Mouse (Mus musculus) ES-Bruce4 (cell line): ENCODE measurements around the gene Tmem131l. TPM values are rescaled to one million over a fixed set of nuclear protein-coding genes. Genes with fewer than 3 reads are reported as not detected.
"Not testable (repeated sequence)": the region's sequence is repeated elsewhere in the genome, so short reads cannot be mapped to it uniquely, and the experiment has no call there.

Experiments
- H3K27ac ChIP-seq: 2 replicates; pipeline ENCODE4 v1.5.1; 2012; ENCODE audit warnings: low read length, inconsistent platforms; ENCODE audit not compliant: insufficient read depth
- H3K27me3 ChIP-seq: 2 replicates; pipeline ENCODE4 v1.6.1; 2012; ENCODE audit warnings: mild to moderate bottlenecking, low read length, inconsistent platforms; ENCODE audit not compliant: control insufficient read depth, poor library complexity, insufficient read depth, severe bottlenecking
- H3K36me3 ChIP-seq: 2 replicates; pipeline ENCODE4 v1.6.1; 2012; ENCODE audit warnings: inconsistent platforms, mild to moderate bottlenecking, low read length, moderate library complexity; ENCODE audit not compliant: control insufficient read depth, poor library complexity, insufficient read depth, severe bottlenecking
- H3K4me1 ChIP-seq: one replicate; pipeline ENCODE4 v1.8.1; 2011; ENCODE audit warnings: low read length; ENCODE audit not compliant: control insufficient read depth, insufficient read depth
- H3K4me3 ChIP-seq: 2 replicates; pipeline ENCODE4 v1.5.1; 2011; ENCODE audit warnings: low read depth, mild to moderate bottlenecking, low read length
- H3K9ac ChIP-seq: 2 replicates; pipeline ENCODE4 v1.6.1; 2012; ENCODE audit warnings: low read depth, mild to moderate bottlenecking, inconsistent platforms; ENCODE audit not compliant: poor library complexity, severe bottlenecking
- H3K9me3 ChIP-seq: replicated peaks from 2 replicates; pipeline ENCODE4 v1.6.1; 2012; ENCODE audit warnings: mild to moderate bottlenecking, low read length, inconsistent platforms; ENCODE audit not compliant: control insufficient read depth, poor library complexity, insufficient read depth, severe bottlenecking
- CTCF ChIP-seq: IDR thresholded peaks from one replicate; pipeline ENCODE4 v1.8.1; 2011; ENCODE audit warnings: low read depth, low read length
- EP300 ChIP-seq: IDR thresholded peaks from 2 replicates; pipeline ENCODE4 v1.6.1; 2011; ENCODE audit warnings: low read depth, low read length; ENCODE audit not compliant: insufficient read depth
- POLR2A ChIP-seq: IDR thresholded peaks from one replicate; pipeline ENCODE4 v1.8.1; 2011; ENCODE audit warnings: low read length; ENCODE audit not compliant: insufficient read depth
- polyA plus RNA-seq: library from polyadenylated mRNA; stranded (reverse); fragments of >200 nt; gene quantifications from 2 replicates; pipeline ENCODE4 v1.2.4, GENCODE M21; 2011; ENCODE audit warnings: low read depth; ENCODE audit not compliant: missing spikeins, insufficient read depth, insufficient read length

Gene Tmem131l
- polyA plus RNA-seq, 1 experiment, result 51.5 TPM

DNA sequence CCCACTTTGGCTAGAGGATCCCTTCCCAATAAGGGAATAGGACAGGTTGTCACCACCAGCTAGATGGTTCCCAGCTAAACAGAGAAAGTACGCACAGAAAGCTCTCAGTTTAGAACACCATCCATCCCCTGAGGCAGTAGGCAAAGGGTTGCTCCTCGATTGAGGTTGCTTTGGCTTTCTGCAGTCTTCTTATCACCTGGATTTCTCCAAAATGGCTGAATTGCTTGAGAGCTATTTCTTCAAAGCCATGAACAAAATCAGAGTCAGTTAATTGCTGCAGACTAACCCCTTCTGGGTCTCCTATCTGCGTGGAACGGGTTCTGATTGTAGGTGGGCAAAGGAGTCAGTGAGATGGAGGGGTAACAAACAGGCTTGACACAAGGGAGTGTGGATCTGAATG, 161.2 kb downstream of the Tmem131l start:
- Histone ChIP-seq H3K4me1 (no peaks in the 10 kb centered on the region), H3K4me3 (no peak overlapping the region), H3K27me3 (no peaks in the 10 kb centered on the region), H3K9me3 (peaks cover 47% of the 10 kb centered on the region), H3K9ac (no peak overlapping the region), H3K27ac (no peak overlapping the region), H3K36me3 (no peaks in the 10 kb centered on the region; the same call in 1 of the 2 replicates)
- no peak for TF ChIP-seq EP300
- TF ChIP-seq POLR2A, result no peak
- TF ChIP-seq CTCF, result no peak

DNA sequence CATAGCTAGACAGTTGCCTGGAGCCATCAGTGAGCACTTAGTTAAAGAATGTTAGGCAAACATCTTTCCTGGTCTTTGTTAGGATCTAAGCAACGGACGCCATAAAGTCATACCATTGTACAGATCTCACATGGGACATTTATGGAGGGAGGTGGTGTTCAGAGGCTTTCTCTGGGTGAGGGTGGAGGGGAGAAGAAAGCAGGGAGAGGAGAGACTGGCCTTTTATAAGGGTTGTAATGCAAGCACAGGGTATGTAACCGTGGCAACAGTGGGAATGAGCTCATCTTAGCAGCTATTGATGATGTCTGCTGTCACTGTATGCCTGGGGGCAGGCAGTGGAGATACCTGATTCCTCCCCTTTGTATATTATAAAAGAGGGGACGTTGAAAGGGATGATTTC, 163.7 kb downstream of the Tmem131l start:
- no peak overlapping the region for H3K4me3 ChIP-seq
- no peaks in the 10 kb centered on the region for H3K4me1 ChIP-seq
- H3K36me3 ChIP-seq, result no peaks in the 10 kb centered on the region; the same call in 1 of the 2 replicates
- H3K27ac ChIP-seq, result 0 out of 2 replicates have a peak overlapping the region, but pooled peaks have one; percentile 8
- H3K27me3 ChIP-seq, result no peaks in the 10 kb centered on the region
- H3K9me3 ChIP-seq, result peaks cover 65% of the 10 kb centered on the region
- no peak overlapping the region for H3K9ac ChIP-seq
- TF ChIP-seq CTCF (no peak), POLR2A (no peak), EP300 (no peak)

DNA sequence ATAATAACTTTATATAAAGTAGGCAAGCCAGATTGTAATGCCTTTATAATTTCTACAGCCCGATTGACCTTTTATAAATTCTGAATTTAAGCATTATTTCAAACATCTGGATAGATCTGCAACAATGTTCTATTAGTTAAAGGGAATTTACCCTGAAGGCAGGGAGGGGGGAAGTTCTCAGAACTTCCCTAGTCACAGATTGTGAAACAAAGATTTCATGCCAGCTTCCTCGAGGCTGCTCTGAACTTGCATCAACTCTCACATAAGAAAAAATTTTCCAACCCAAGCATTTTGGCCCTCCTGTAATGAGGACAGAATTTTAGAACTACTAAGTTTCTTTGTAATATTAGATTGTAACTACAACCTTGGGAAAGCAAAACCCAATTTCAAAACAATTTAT, 164.9 kb downstream of the Tmem131l start:
- H3K9ac ChIP-seq, H3K4me3 ChIP-seq, H3K27me3 ChIP-seq, H3K4me1 ChIP-seq, H3K36me3 ChIP-seq, H3K27ac ChIP-seq: not testable (repeated sequence)
- H3K9me3 ChIP-seq, result peaks cover 61% of the 10 kb centered on the region

DNA sequence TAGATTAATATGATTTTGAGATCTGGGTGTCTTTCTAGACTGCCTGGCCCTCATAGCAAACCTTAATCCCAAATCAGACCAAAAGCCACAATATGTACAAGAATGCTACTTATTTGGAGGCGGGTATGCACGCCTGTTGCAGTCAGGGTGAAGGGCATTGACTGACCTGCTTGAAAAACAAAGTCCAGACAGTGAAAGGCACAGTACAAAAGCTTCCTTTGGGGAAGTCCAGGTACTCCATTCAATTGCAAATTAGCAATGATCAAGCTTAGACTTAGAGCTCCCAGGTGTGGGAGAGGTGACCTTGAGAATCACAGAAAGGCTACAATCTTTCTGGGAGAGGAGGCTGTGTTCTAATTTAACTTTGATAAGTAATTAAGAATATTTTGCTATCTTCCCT, 167.1 kb downstream of the Tmem131l start:
- TF ChIP-seq EP300, result peak; percentile 61; the same call in 1 of the 2 replicates

DNA sequence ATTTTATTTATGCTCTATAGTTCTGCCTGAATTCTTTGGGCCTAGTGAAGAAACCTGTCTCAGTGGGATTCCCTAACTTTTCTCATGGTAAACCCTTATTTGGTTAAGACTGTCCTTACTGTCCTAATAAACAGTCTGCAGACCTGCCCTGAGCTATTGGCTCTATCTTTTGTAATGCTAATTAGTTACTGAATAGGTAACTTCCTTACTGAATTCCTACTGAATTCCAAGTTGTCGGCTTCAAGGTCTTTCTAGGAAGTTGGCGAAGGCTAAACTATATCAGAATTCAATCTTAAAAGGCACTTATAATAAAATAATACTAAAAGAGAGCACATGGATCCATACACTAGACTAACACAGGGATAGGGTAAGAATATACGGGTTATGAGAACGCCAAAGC, 168.0 kb downstream of the Tmem131l start:
- H3K4me3 ChIP-seq, H3K27me3 ChIP-seq, H3K9ac ChIP-seq, H3K36me3 ChIP-seq, H3K4me1 ChIP-seq: not testable (repeated sequence)
- Histone ChIP-seq H3K9me3 (peaks cover 43% of the 10 kb centered on the region), H3K27ac (peak overlapping the region; percentile 80; the same call in 1 of the 2 replicates)

More for the DNA sequence above, 167.1 kb downstream of the Tmem131l start:
- not testable (repeated sequence) for H3K9ac ChIP-seq, H3K36me3 ChIP-seq, H3K27me3 ChIP-seq, H3K4me1 ChIP-seq, H3K4me3 ChIP-seq
- peak overlapping the region; percentile 88 for H3K27ac ChIP-seq
- peaks cover 51% of the 10 kb centered on the region for H3K9me3 ChIP-seq

DNA sequence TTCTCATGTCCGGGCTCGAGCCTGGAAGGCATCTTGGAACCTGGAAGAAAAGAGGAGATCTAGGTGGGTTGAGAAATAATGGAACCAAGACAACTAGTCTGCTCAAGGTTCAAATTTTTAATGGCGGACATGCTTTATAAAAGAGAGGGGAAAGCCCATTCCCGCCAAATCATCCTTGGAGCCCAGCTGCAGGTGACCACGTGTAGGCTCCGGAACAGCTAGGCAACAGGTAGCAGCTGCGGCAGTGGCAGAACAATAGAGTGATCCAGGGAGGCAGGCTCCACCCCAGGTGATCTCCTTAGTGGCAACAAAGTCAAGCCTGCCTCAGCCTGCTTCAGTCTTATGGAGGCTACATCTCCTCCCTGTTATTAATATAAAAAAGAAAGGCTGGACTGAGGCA, 168.4 kb downstream of the Tmem131l start:
- 0 out of 2 replicates have a peak, but pooled peaks have one; percentile 55 for TF ChIP-seq EP300
- not testable (repeated sequence) for H3K4me3 ChIP-seq, H3K27me3 ChIP-seq, H3K36me3 ChIP-seq, H3K9ac ChIP-seq, H3K4me1 ChIP-seq
- peak overlapping the region; percentile 92 for H3K27ac ChIP-seq
- H3K9me3 ChIP-seq, result peaks cover 38% of the 10 kb centered on the region

DNA sequence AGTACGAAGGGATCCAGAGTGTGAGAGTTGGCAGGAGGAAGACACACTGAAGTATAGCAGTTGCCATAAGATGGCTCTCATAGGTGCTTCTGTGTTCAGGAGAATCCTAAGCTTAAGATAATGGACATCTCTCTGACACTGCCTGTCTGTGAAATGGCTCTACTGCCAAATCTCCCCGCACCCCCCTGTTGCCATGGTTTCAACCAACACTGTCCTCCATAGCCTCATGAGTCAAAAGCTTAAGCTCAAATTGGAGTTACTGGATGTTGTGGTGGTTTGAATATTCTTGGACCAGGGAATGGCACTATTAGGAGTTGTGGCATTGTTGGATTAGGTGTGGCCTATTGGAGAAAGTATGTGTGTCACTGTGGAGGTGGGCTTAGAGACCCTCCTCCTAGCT, 170.2 kb downstream of the Tmem131l start:
- H3K27me3 ChIP-seq, result no peaks in the 10 kb centered on the region
- H3K27ac ChIP-seq, result no peak overlapping the region
- peaks cover 7% of the 10 kb centered on the region for H3K4me1 ChIP-seq
- TF ChIP-seq POLR2A (no peak), CTCF (no peak), EP300 (no peak)
- no peak overlapping the region for H3K9ac ChIP-seq
- no peaks in the 10 kb centered on the region for H3K36me3 ChIP-seq
- no peak overlapping the region for H3K4me3 ChIP-seq
- H3K9me3 ChIP-seq, result peaks cover 27% of the 10 kb centered on the region

DNA sequence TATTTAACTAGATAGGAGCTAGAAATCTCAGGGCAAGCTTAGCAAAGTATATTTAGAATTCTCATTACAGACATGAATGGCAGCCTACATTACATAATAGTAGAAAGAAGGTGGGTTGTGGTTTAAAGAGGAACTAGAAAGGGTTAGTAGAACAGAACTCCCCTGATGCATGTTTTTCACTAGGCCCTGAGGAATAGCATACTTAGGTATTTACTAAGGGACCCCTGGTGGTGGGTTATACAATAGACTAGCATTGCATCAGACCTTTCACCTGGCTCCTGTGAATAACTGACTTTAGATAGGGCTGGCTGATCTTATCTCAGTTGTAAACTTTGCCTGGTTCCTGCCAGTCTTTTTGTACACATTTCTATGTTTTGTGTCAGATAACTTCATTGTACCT, 172.9 kb downstream of the Tmem131l start:
- not testable (repeated sequence) for H3K4me1 ChIP-seq, H3K36me3 ChIP-seq, H3K9ac ChIP-seq, H3K27me3 ChIP-seq, H3K4me3 ChIP-seq, H3K27ac ChIP-seq
- H3K9me3 ChIP-seq, result peaks cover 13% of the 10 kb centered on the region
